Mouse (Mus musculus) T-helper 17 cell (primary cell): Measurements from ENCODE around the gene Cacna1a.
"Not testable (repeated sequence)": the region's sequence is repeated elsewhere in the genome, so short reads cannot be mapped to it uniquely, and the experiment has no call there.

Experiments
- in situ Hi-C, 2 experiments: fragments of 300-600 bp; cut with MboI, MseI; formaldehyde crosslinking; loops; 1 replicate in 1 of 2; 2 replicates in 1 of 2; pipeline ENCODE4 v1.15.1; 2025; ENCODE audit warnings: high pct_unique_total_duplicates in 2 of 2

Gene Cacna1a

GRCm38 (mm10) chr8:84471271-84471995 lies 83.2 kb downstream of the Cacna1a start:
- in situ Hi-C loops = no loop called here

DNA sequence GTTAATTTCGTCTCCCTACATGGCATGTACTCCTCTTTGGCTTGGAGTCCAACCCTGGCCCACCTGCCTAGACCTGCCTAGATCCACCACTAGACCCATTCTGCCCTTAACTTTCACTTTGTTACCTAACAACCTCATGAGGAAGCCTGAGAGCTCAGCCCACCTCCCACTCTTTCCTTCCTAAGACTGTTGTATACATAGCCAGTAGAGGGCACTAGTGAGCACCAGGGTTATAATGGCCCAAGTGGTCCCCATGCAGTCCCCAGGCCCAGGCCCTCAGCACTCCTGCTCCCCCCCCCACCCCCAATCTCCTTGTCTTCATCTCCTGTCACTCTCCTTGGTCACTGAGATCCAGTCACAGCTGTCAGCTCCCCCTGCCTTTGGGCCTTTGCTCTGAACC lies 86.2 kb downstream of the Cacna1a start:
- in situ Hi-C loops = no loop called here

GRCm38 (mm10) chr8:84477341-84477740 lies 89.1 kb downstream of the Cacna1a start:
- in situ Hi-C loops = no loop called here

DNA sequence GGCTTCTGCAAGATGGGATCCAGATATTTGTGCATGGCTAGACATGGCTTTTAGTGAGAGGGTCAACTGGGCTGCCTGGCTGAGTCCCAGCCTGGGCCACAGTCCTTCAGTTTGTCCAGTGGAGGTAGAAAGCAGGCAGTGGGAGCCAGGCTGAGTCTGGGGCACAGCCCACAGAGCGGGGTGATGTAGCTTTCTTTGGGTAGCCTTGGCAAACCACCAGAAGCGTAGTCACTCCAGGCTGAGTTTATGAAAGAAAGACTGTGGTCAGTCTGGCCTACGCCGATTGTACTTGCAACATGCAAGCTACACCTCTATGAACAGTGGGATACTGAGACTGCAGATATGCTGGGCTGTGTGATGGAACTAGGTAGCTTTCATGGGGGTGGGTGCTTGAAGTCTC lies 94.8 kb downstream of the Cacna1a start:
- in situ Hi-C loops = no loop called here

DNA sequence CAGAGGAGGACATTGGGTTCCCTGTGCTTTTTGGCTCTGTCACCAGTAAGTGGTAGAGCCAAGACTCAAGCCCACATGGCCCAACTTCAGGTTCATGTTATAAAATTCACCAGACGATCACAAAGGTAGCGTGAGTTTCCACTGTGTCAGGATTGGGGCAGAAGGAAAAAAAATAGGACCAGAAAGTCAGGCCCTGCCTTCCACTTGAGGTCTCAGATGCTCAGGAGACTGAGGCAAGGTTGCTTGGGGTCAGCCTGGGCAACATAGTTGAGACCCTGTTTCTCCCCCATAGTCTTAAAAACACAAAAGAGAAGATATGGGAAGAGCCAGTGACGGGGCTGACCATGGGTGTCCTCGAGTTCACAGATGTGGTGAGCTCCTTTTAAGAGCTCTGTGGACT lies 97.1 kb downstream of the Cacna1a start:
- in situ Hi-C loops = no loop called here

DNA sequence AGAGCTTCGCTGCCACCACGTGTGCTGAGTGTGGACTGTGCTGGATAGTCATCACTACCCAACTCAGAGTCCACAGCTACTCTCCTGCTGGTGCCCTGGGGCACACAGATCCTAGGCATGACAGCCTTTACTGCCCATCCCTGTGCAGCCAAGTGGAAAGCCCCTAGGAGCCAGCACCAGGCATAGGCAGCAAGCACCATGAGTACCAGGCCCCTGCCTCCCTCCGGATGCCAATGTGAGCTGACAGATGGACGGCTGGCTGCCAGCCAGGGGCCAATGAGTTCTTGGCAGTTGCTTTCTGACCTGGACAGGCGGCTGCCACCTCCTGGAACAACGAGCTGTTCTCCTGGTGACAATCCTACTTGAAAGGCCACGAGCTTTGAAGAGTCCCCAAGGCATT lies 97.6 kb downstream of the Cacna1a start:
- in situ Hi-C loops = no loop called here

GRCm38 (mm10) chr8:84489223-84489622 lies 101.0 kb downstream of the Cacna1a start:
- in situ Hi-C loops = no loop called here

- in situ Hi-C loops = loop anchor here in 1 of 2 experiments (5.0 kb wide), 1 partner anchor 132 kb away; no protein-coding TSS in a partner anchor
These were observed 106.4 kb downstream of the Cacna1a start for GRCm38 (mm10) chr8:84494541-84495084.

GRCm38 (mm10) chr8:84501181-84501580 lies 112.9 kb downstream of the Cacna1a start:
- in situ Hi-C loops = no loop called here

DNA sequence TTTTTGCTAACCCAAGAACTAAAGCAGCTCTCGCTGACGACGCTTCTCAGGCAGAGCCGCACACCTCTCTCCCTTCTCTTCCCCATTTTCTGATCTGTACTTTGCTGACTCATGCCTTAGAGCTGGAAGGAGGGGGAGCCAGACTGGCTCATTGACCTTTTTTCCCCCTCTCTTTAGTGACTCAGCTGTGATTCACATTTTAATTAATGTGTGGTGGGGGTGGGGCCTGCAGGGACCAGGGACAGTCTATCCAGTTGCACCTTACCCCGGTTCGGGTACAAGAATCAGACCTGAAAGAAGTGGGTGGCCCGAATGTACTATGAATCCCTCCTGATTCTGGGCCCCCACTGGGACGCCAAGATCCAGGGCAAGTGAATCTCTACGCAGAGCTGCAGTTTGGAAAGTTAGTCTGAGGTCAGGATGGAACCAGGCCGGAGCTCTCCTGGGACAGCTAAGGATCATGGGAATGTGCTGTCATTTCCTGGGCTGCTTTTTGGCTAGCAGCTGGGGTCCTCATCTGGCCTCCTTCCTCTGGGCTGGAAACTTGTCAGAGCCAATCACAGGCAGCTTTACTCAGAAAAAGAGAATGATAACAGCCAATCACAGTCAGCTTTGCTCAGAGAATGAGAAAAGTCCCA lies 113.5 kb downstream of the Cacna1a start:
- in situ Hi-C loops = no loop called here

DNA sequence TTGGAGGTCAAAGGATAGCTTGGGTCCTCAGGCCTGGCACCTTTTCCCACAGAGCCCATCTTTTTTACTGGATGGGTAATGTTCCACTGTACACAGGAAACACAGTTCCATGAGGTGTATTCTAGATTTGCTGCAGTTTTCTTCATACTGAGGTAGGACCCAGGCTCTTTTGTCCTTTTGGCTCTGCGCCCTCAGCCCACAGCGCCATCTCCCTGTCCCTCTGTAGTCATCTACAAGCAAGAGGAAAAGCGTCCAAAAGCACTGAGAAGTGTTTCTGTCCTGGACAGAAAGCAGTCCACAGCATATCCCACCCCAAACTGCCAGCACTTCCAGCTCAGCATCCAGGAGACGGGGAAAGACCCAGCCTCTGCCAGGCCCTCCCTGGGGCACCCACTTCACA lies 114.4 kb downstream of the Cacna1a start:
- in situ Hi-C loops = no loop called here

DNA sequence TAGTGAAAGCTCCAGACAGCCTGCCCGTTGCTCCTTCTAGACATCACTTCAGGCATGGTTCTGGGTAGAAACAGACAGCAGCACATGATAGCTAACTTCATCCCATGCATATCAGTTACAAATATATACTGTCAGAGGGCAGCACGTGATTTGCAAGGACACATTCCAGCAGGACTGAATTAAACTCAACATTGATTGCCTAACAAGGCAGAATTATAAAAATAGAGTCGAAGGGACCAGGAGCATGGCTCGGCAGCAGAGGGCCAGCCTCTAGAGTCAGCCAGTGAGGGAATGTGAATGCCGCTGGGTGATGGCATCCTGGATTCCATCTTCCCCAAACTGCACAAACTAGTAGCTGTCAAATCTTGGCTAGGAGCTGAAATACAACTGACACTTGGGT lies 119.0 kb downstream of the Cacna1a start:
- in situ Hi-C loops = no loop called here

DNA sequence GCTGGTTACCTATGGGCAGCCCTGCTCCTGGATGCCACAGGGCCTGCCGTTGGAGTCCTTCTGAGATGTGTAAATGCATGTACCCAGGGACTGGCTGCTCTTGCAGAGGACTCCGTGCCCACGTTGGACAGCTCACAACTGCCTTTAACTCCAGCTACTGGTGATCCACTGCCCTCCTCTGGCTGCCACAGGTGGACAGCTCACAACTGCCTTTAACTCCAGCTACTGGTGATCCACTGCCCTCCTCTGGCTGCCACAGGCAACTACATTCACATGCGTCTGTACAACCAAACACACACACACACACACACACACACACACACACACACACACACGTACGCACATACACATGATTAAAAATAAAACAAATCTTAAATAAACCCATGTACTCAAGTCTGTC lies 121.5 kb downstream of the Cacna1a start:
- in situ Hi-C loops = not testable (repeated sequence)

DNA sequence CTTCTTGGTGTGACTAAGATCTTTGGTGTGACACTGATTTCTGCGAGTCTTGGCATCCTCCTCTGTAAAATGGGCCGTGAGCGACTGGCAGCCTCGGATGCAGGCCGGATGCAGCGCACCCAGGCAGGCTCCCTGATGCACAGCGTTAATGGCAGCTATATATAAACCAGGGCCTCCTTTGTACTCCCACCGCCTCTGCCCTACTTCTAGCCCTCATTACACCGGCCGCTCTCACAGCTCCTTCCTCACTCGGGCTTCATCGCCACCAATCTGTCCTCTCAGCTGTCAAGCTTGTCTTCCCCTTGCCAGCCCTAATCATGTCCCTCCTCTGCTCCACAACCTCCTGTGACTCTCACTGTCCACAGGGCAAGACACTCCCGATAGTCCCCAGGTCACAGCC lies 123.4 kb downstream of the Cacna1a start:
- in situ Hi-C loops = no loop called here

- in situ Hi-C loops = no loop called here
These were observed 125.5 kb downstream of the Cacna1a start for GRCm38 (mm10) chr8:84513765-84514164.

- in situ Hi-C loops = loop anchor here in 1 of 2 experiments (5.0 kb wide), 1 partner anchor 156 kb away; no protein-coding TSS in a partner anchor
These were observed 129.9 kb downstream of the Cacna1a start for GRCm38 (mm10) chr8:84518180-84518579.

GRCm38 (mm10) chr8:84518720-84519119 lies 130.5 kb downstream of the Cacna1a start:
- in situ Hi-C loops = loop anchor here in 1 of 2 experiments (5.0 kb wide), 1 partner anchor 156 kb away; no protein-coding TSS in a partner anchor

DNA sequence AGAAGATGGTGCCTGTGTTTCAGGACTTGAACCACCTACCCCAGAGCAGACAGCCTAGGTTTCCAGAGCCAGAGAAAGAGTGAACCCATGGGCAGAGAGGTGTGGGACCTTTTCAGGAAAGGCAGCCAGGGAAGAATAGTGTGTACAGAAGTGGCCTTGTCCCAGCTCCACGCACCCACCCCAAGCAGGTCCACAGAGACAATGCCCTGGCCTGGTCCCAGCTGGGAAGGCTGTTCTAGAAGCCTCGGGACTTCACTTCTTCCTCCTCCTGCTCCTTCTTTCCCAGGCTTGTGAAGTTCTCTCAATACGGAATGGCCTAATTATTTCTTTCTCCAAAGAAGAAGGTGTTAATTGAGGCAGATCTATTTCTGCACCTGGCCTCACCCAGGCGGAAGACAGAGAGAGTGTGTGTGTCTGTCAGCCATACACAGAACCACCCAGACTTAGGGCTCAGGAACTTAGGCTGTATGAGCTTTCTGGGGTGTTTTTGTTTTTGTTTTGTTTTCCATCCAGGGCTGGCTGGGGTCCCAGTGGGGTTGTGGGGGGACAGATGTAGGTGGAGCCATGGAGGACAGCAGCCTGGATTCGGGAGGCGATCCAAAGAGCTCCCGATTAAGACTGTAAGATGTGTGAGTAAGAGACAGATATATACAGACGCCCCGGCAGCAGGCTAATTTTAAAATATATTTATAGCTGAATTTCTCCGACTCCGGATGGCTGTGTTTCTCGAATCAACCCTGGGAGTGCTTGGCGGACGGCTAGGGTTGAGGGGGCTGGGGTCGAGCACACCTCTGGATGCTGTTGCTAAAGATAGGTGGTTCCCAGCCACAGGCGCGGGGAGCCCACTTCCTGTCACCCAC lies 131.8 kb downstream of the Cacna1a start:
- in situ Hi-C loops = loop anchor here in 1 of 2 experiments (5.0 to 10.0 kb wide), 2 partner anchors 158 to 1135 kb away; partner anchors contain the start of gene Clgn

GRCm38 (mm10) chr8:84520999-84521398 lies 132.8 kb downstream of the Cacna1a start:
- in situ Hi-C loops = loop anchor here in 1 of 2 experiments (10.0 kb wide), 1 partner anchor 1136 kb away; the partner anchor contains the start of gene Clgn

- in situ Hi-C loops = loop anchor here in 1 of 2 experiments (10.0 kb wide), 1 partner anchor 1143 kb away; the partner anchor contains the start of gene Clgn
These were observed 139.8 kb downstream of the Cacna1a start for GRCm38 (mm10) chr8:84528036-84528435.

DNA sequence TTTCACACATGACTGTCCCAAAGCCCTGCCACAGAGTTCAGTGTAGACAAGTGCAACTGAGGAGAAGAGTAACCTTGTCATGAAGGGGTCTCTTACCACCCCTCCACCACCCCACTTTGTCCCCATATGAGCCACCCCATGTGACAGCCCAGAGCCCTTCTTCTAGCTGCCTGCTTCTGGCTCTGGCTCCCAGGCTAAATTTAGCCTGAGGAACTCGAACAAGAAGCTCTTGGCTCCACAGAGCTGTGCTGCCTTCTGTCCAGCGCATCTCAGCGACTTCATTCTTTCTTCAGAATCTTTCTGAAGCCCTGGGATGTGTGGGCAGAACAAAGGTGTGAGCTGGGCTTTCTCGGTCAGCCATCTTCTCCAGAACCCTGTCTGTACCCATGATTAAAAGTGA lies 141.3 kb downstream of the Cacna1a start:
- in situ Hi-C loops = loop anchor here in 1 of 2 experiments (10.0 kb wide), 1 partner anchor 1145 kb away; the partner anchor contains the start of gene Clgn
